Mouse (Mus musculus): Measurements from ENCODE around the gene Yy1. TPM values are rescaled to one million over a fixed set of nuclear protein-coding genes. Genes with fewer than 3 reads are reported as not detected.
"Not testable (repeated sequence)": the region's sequence is repeated elsewhere in the genome, so short reads cannot be mapped to it uniquely, and the experiment has no call there.

Yy1 gene
- total RNA-seq, 4 experiments from 2014 or later: 26.6 to 33.0 (median 29.6) TPM

DNA sequence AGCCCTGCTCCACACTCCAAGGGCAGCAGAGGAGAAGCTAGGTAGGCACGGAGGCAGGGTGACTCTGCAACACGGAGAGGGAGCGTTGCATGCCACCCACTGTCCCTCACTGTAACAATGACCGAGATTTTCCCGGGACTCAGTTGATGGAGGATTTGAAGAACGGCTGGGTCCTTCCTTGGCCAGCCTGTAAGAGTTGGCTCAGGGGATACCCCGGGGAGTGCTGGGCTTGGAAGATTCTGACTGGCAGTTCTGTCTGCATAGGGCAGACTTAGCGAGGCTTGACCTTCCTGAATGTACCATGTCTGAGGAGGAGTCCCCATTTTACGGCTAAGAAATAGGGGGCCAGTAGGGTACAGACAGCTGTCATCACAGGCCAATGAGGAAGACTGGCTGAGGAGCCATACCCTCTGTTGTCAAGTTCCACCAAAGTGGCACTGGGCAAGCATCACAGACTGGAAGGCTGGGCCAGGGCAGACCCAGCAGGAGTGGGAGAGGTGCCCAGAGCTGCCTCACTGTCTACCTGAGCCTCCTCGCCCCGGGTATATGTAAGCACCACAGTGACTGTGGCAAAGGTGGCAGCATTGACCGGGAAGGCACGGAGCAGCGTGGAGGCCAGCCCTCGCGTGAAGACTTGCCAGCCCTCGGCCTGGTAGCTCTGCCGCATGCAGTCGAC lies 33.6 kb downstream of the Yy1 start:
- DNase-seq (ENCODE audit: low spot score in 2 of 2): no peak

- no peak for DNase-seq (ENCODE audit: low spot score in 2 of 2)
Observed at GRCm38 (mm10) chr12:108826958-108827535, 34.3 kb downstream of the Yy1 start.

DNA sequence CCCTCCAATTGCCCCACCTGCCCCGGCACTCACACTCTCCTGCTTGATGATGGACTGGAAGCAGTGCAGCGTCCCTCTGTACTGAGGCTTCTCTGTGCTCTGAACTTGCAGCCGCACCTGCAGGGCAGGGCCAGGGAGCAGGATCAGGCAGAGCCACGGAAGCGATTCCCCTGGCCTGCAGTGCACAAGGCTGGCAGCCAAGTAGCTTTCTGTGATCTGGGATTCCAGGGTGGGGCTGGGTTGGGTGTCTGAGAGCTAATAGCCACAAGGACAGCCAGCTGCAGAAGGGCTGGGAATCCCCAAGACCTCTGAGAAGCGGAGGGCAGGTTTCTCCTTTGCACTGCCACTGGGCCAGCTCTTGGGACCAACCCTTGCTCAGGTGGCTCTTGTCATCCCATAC lies 34.9 kb downstream of the Yy1 start:
- DNase-seq (ENCODE audit: low spot score in 2 of 2): peak in 1 of 2 experiments; percentile 41

- no peak for DNase-seq (ENCODE audit: low spot score in 2 of 2)
Observed at GRCm38 (mm10) chr12:108829636-108830035, 36.9 kb downstream of the Yy1 start.

- DNase-seq (ENCODE audit: low spot score in 2 of 2): no peak
Observed at GRCm38 (mm10) chr12:108830358-108830757, 37.6 kb downstream of the Yy1 start.

DNA sequence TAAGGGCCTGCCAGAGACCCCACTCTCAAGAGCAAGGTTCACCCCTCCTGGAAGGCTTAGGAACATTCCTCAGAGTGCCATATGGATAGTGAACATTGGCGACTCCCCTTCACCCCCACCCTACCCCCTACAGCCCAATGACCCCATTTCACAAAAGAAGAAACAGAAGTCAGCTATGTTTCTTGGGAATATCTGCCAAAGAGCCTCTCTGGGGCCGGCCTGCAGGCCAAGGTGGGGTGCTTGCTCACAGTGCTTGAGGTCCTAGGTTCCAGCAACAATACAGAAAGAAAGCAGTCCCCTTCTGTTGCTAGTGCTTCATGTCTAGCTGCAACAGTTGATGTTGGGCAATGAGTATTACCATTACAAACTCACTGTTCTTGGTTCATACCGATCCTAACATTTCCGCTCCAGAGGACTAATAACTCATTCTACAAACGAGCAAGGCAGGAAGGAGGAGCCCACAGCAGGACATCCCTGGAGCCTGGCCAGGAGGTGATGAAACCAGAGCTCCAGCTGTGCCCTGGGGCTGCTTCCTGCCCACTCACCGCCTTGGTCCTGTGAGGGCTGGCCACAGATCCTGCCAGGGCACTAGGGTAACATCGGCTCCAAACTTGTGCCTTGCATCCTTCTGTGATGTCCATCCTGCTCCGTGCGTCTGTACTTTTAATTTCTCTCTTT lies 39.3 kb downstream of the Yy1 start:
- peak; percentile 63 to 64 for DNase-seq (ENCODE audit: low spot score in 2 of 2)

GRCm38 (mm10) chr12:108832851-108833250 lies 40.1 kb downstream of the Yy1 start:
- DNase-seq (ENCODE audit: low spot score in 2 of 2): peak in 1 of 2 experiments; percentile 57

DNA sequence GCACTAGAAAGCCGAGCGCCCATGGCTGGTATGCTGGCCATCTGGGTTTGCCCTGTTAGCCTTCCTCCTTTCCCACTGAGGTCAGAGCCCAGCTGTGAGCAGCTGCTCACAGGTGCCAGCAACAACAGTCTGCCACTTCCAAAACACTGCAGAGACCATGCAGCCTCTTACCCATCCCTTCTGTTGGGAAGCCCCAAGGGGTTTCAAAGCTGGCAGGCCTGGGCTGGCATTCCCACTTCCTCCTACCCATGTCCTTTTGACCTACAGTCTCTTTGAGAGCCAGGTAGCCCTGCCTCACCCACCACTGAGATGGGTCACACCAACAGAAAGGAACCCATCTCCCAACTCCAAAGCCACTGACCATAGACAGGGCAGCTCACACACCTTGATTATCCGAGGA lies 40.6 kb downstream of the Yy1 start:
- no peak for DNase-seq (ENCODE audit: low spot score in 2 of 2)

DNA sequence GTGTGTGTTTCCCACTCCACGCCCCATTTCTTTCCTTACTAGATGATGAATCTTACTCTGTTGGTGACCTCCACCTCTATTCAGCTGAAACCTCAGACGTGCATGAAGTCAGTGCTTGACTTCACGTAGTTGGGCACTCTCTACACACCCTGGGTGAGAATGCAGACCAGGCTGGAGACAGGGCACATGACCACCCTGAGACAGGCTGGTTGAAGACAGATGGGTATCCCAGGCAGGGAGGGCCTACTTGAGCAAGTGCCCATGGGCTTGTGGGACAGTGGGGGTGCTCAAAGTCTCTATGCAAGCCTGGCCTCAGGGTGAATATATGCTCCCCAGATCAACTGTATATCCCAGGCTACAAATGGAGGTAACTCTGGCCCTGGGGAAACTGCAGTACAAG lies 41.6 kb downstream of the Yy1 start:
- DNase-seq (ENCODE audit: low spot score in 2 of 2): no peak

DNA sequence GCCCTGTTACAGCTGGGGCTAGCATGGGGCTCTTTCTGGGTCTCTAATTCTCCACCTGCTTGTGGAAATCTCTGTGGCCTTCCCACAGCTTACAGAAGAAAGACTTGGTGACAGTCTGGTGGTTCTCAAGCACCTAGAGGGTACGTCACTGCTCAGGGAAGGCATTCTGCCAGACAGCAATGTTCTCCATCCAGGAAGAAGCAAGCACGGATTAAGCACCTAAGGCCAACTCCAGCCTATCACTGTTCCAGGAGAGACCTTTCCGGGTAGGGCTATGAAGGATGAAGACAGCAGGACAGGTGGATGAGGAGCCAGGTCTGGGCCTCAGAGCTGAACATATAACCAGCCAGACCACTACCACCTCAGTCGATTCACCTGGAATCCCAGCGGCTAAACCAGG lies 42.0 kb downstream of the Yy1 start:
- no peak for DNase-seq (ENCODE audit: low spot score in 2 of 2)

GRCm38 (mm10) chr12:108835208-108835839 lies 42.6 kb downstream of the Yy1 start:
- no peak for DNase-seq (ENCODE audit: low spot score in 2 of 2)

GRCm38 (mm10) chr12:108835840-108836409 lies 43.2 kb downstream of the Yy1 start, which contains the start of the genes Slc25a29 and Slc25a47:
TSS of gene Slc25a29 (minus strand) at chr12:108835883.
TSS of gene Slc25a47 (plus strand) at chr12:108836046.
- peak; percentile 97 to 98 for DNase-seq (ENCODE audit: low spot score in 2 of 2)

DNA sequence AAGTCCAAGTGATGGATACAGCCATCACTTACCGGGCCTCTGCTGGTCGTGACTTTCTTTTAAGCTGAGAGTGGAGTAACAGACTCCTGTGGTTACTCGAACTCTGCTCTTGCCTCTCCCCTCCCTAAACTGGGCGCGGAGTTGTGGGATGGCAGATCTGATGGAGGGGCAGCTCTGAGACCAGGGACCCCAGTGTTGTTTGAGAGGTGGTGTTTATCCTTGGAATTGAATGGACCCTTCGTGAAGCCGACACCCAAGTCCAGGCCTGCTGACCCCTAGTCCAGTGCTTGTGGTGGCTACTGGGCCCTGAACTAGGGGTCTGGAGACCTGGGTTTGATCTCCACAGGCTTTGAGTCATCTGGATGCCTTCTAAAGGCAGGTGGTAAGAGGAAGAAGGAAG lies 43.9 kb downstream of the Yy1 start:
- no peak for DNase-seq (ENCODE audit: low spot score in 2 of 2)

DNA sequence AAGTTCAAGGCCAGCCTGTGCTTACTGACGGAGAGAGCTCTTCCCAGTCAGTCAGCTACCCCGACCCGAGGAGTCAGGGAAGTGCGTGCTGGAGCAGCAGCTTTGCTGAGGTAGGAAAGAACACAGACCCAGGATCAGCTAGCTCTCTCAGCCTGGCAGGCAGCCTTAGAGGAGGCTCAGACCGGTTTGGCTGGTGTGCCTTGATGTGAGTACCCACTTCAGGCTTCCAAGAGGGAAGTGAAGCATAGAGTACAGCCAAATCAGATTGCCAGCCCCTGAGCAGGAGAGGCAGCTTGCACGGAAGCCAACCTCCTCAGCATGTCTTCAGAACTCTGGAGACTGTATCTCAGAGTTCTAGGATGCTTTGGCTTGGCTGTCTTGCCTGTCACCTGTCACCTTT lies 48.4 kb downstream of the Yy1 start:
- no peak for DNase-seq (ENCODE audit: low spot score in 2 of 2)

DNA sequence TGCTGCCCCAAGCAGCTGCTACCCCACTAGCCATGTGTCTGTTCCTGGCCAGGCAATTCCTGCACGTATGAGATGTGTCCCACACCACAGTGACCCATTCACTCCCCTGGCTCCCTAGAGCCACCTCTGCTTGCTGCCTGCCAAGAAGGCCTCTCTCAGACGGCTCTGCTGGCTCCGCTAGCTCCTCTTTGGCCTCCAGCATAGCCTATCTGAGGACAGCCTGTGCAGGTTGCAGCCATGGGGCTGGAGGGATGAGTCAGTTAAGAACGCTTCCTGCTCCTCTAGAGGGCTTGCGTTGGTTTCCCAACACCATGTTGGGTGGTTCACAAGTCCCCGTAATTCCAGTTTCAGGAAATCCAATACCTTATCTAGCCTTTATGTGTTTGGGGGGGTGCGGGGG lies 49.9 kb downstream of the Yy1 start:
- no peak for DNase-seq (ENCODE audit: low spot score in 2 of 2)

- DNase-seq (ENCODE audit: low spot score in 2 of 2): not testable (repeated sequence)
Observed at GRCm38 (mm10) chr12:108848033-108848432, 55.3 kb downstream of the Yy1 start.

DNA sequence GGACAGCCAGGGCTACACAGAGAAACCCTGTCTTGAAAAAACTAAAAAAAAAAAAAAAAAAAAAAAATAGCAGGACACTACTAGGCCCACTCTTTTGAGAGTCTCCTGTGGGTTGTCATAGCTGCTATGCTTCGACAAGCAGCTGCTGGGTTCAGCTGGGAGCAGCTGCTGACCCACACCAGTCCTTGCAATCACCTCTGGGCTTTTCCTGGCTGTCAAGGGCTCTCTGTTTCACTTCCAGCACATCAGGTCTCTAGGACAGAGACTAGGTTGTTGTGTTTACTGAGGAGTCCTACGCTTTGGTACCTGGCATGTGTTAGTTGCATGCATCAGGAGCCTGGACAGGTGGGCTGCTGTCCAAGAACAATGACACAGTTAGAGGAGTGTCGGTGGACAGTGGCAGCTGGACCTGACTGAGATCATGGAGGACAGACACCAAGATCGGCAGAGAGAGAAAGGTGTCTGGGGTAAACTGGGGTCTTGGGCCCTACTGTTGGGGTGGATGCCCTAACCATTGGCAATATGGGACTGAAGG lies 56.8 kb downstream of the Yy1 start:
- DNase-seq (ENCODE audit: low spot score in 2 of 2): no peak

DNA sequence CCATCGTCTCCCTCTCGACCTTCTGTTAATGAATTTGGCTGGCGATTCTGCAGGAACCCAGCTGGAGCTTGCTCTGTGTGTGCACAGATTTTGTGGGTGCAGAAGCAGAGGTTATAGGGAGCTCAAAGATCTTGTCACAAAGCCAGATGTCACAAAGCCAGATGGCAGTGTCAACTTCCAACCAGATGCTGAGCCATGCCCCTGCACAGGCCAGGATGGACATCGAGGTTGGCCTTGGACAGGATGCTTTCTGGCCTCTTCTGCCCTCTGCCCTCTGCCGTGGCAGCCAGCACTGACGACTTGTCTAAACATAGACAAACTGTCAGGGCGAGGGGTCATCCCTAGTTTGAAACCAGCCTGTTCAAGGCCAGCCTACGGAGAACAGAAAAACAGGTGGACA lies 57.4 kb downstream of the Yy1 start:
- no peak for DNase-seq (ENCODE audit: low spot score in 2 of 2)

DNA sequence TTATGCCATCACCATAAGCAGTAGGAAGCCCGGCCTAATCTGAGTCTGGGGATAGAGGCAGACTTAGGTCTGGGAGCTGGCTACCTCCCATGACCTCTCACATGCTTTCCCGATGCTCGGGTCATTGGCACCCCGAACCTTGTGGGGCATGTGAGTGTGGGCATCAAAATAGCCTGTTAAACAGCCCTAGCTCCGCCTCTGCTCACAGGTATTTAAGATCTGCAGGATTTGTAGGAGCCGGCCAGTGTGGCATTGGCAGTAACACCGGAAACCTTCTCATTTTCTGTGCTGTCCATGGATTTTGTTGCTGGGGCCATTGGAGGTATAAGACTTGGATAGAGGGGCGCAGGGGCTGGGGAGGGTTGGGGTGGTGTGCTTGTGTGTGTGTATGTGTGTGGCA lies 58.1 kb downstream of the Yy1 start:
- no peak for DNase-seq (ENCODE audit: low spot score in 2 of 2)

DNA sequence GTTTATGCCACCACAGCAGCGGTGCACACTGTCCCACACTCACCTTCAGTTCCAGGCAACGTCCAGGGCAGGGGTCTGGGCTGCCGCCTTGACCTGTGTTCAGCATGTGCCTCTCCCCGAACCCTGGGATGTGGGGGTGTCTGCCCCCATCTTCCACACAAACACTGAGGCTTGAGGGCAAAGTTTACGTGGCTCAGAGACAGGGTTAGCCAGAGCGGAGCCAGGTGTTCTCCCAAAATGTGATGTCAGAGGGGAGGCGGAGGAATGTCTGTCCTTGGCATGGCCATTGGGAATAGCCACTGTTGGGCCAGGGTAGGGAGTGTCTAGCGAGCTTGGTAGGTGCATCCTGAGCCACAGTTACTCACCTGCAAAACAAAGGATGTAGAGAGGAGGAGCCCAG lies 60.0 kb downstream of the Yy1 start:
- no peak for DNase-seq (ENCODE audit: low spot score in 2 of 2)

- DNase-seq (ENCODE audit: low spot score in 2 of 2): no peak
Observed at GRCm38 (mm10) chr12:108855081-108855480, 62.3 kb downstream of the Yy1 start.

GRCm38 (mm10) chr12:108856186-108856585 lies 63.4 kb downstream of the Yy1 start:
- no peak for DNase-seq (ENCODE audit: low spot score in 2 of 2)

Measured in gastrocnemius, adult 8-10 months (tissue).